Mouse (Mus musculus) thymus, adult 2 months (tissue): ENCODE results near the gene Tpm1.

Experiments used
- CTCF ChIP-seq: fragments of 200-500 bp; IDR thresholded peaks from 2 replicates; pipeline ENCODE4 v1.5.1; 2012; ENCODE audit warnings: mild to moderate bottlenecking, control low read depth, low read length, moderate library complexity, borderline replicate concordance; ENCODE audit not compliant: control insufficient read depth, poor library complexity, insufficient read depth; ENCODE audit errors: extremely low read depth
- POLR2A ChIP-seq: fragments of 200-500 bp; IDR thresholded peaks from 2 replicates; pipeline ENCODE4 v1.6.1; 2012; ENCODE audit warnings: mild to moderate bottlenecking, low read length, control low read depth, moderate library complexity; ENCODE audit not compliant: control insufficient read depth, poor library complexity, insufficient read depth; ENCODE audit errors: extremely low read depth

DNA sequence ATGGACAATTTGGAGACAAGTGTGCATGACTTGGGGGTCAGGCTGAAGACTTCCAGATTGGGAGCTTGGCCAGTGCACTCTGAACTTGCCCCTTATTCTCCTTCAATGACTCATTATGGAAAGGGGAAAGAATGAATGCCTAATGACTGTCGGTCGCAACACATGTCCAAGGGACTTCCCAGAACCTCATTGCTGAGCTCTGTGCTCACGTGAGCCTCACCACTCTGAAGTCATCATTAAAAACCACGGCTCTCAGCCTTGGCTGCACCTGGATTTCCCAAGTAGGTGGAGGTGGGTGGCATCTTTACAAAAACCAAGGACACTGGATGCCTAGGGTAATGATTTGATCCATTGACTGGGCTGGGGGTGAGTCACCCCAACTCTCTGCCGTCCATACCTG lies 59.2 kb downstream of the Tpm1 start:
- TF ChIP-seq POLR2A (no peak), CTCF (no peak)
